Comparison of ENCODE assay signal across 17 mouse cellular contexts in the genomic region with DNA sequence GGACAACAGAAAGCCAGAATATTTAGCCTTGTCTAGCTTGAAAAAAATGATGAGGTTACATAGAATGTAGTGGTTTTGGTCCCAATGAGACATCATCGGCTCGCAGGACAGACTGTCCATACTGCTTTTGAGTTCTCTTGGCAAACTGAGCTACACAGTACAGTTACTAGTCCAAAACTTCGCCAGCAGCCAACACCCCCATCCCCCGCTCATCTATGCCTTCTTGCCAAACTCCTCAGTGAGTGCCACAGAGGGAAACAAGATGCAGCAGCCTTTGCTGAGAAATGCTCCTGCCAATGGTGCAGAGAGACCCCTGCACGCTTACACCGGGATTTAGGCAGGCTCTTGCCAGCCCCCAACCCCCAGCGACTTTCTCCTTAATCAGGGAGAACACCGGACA. TPM values are rescaled to one million over a fixed set of nuclear protein-coding genes. Genes with fewer than 3 reads are reported as not detected.
A peak's percentile ranks its signal among the peaks of the same experiment; 100 is the strongest.
DNase-seq lines count a peak whose midpoint lies in the region; ATAC-seq and TF ChIP-seq lines count a peak whose summit lies in the region.
"Had no signal": no experiment of that assay in that cellular context is flagged by ENCODE, and none has a peak within 500 bp of the region (broad histone marks: within the 10 kb centered on the region; RNA-seq: fewer than 3 reads in every experiment).

No protein-coding gene starts in this region.

- no peak overlapping the region for H3K4me2 ChIP-seq in intestine, postnatal 0 days (replicated peaks; ENCODE audit: low read depth)
- H3K4me2 ChIP-seq in kidney, embryonic 16.5 days (replicated peaks; ENCODE audit: low read depth, low read length): no peak overlapping the region
- H3K4me2 ChIP-seq: intestine, embryonic 15.5 days; midbrain, embryonic 15.5 days; neural tube, embryonic 12.5 days had no signal

- peak overlapping the region; percentile 62; the same call in 1 of the 2 replicates for H3K27ac ChIP-seq in layer of hippocampus, adult 2 months
- H3K27ac ChIP-seq in intestine, postnatal 0 days (ENCODE audit: low read depth, low read length): no peak overlapping the region
- no peak overlapping the region for H3K27ac ChIP-seq in kidney, embryonic 16.5 days (ENCODE audit: low read length)
- H3K27ac ChIP-seq: intestine, embryonic 15.5 days; midbrain, embryonic 15.5 days; neural tube, embryonic 12.5 days had no signal

- WGBS in intestine, postnatal 0 days: 92% methylated on average over 8 of the region's 8 CpGs
- WGBS in kidney, embryonic 16.5 days: 93% methylated on average over 8 of the region's 8 CpGs

- TF ChIP-seq CTCF in layer of hippocampus, adult 2 months (conservative IDR thresholded peaks at IDR 0.05): no peak
- TF ChIP-seq CTCF in intestine, postnatal 0 days (IDR thresholded peaks at IDR 0.05; ENCODE audit: low read depth): no peak

- no peaks in the 10 kb centered on the region for H3K27me3 ChIP-seq in intestine, postnatal 0 days (replicated peaks; ENCODE audit: control insufficient read depth, insufficient read depth, low read length)
- H3K27me3 ChIP-seq in kidney, embryonic 16.5 days (ENCODE audit: insufficient read depth, low read length): no peaks in the 10 kb centered on the region
- H3K27me3 ChIP-seq: intestine, embryonic 15.5 days; midbrain, embryonic 15.5 days; neural tube, embryonic 12.5 days had no signal

- H3K9ac ChIP-seq in intestine, postnatal 0 days (ENCODE audit: low read depth, low read length): no peak overlapping the region
- H3K9ac ChIP-seq in kidney, embryonic 16.5 days (replicated peaks; ENCODE audit: low read length): no peak overlapping the region
- H3K9ac ChIP-seq: intestine, embryonic 15.5 days; liver, postnatal 0 days; midbrain, embryonic 15.5 days; neural tube, embryonic 12.5 days had no signal

- no peaks in the 10 kb centered on the region for H3K36me3 ChIP-seq in intestine, postnatal 0 days (ENCODE audit: control insufficient read depth, insufficient read depth)
- peaks cover 5% of the 10 kb centered on the region for H3K36me3 ChIP-seq in kidney, embryonic 16.5 days (ENCODE audit: insufficient read depth, low read length)
- H3K36me3 ChIP-seq: intestine, embryonic 15.5 days; midbrain, embryonic 15.5 days had no signal

- DNase-seq in adrenal gland, postnatal 14 days: peak; percentile 14
- DNase-seq in adrenal gland, postnatal 4 days (ENCODE audit: low spot score in 2 of 2): no peak
- DNase-seq in layer of hippocampus, adult 2 months (ENCODE audit: low spot score in 2 of 2): peak in 1 of 2 experiments; percentile 36
- no peak for DNase-seq in layer of hippocampus, postnatal 10 days (ENCODE audit: low spot score in 2 of 2)
- peak; percentile 60 for DNase-seq in right cerebral cortex, adult 18-20 months
- DNase-seq in right cerebral cortex, postnatal 14 days: no peak
- DNase-seq: adrenal gland, postnatal 36 days; cerebellum, adult 11 months; heart, adult 18-20 months; heart, postnatal 10 days; kidney, postnatal 14 days; liver, postnatal 0 days had no signal

- H3K9me3 ChIP-seq in intestine, postnatal 0 days (ENCODE audit: control insufficient read depth): no peaks in the 10 kb centered on the region
- H3K9me3 ChIP-seq in kidney, embryonic 16.5 days (ENCODE audit: low read length): no peaks in the 10 kb centered on the region
- H3K9me3 ChIP-seq: intestine, embryonic 15.5 days; midbrain, embryonic 15.5 days; neural tube, embryonic 12.5 days had no signal

- H3K4me3 ChIP-seq in layer of hippocampus, adult 2 months: no peak overlapping the region
- no peak overlapping the region for H3K4me3 ChIP-seq in intestine, postnatal 0 days (ENCODE audit: low read depth, low read length)
- no peak overlapping the region for H3K4me3 ChIP-seq in kidney, embryonic 16.5 days (ENCODE audit: low read length)
- H3K4me3 ChIP-seq: intestine, embryonic 15.5 days; midbrain, embryonic 15.5 days; neural tube, embryonic 12.5 days had no signal

- ATAC-seq in intestine, postnatal 0 days: no peak
- ATAC-seq in kidney, embryonic 16.5 days (ENCODE audit: low FRiP score, low TSS enrichment): no peak
- ATAC-seq: intestine, embryonic 15.5 days; liver, postnatal 0 days had no signal

- no peaks in the 10 kb centered on the region for H3K4me1 ChIP-seq in intestine, postnatal 0 days (replicated peaks; ENCODE audit: control insufficient read depth, insufficient read depth, low read length)
- peaks cover 6% of the 10 kb centered on the region; the same call in 1 of the 2 replicates for H3K4me1 ChIP-seq in kidney, embryonic 16.5 days (ENCODE audit: insufficient read depth, low read length)

RNA-seq across cellular contexts. Expression of a gene that starts 34.9 kb away (rescaled TPM):
- total RNA-seq in adrenal gland, postnatal 14 days (2021): 10.4 and 16.7 TPM in 2 replicates
- 10 to 100 TPM; 44.9 to 61.0 TPM for total RNA-seq in adrenal gland, postnatal 4 days (2021)
- total RNA-seq in layer of hippocampus, adult 2 months (2021): 100 to 1,000 TPM; 576 to 634 TPM
- 1,000 to 10,000 TPM; 1,220 to 1,337 TPM for total RNA-seq in layer of hippocampus, postnatal 10 days (2021)
- 13.9 and 14.1 TPM in 2 replicates for polyA plus RNA-seq in intestine, postnatal 0 days (2015; fragmentation: Nextera tagmentation; extraction: Ambion mirVana)
- 14.5 and 15.4 TPM in 2 replicates for polyA plus RNA-seq in kidney, embryonic 16.5 days (2015; fragmentation: Nextera tagmentation; extraction: Ambion mirVana)

Comparison
In these comparisons a context has a peak if more than half of its experiments do, and no peak if none do; other contexts are left out.
1. DNase-seq: peak in adrenal gland, postnatal 14 days (single experiment) and right cerebral cortex, adult 18-20 months (single experiment); none in adrenal gland, postnatal 4 days (0 of 2), layer of hippocampus, postnatal 10 days (0 of 2) and right cerebral cortex, postnatal 14 days (single experiment).
2. RNA of a gene that starts 34.9 kb away (total RNA-seq): 1,220 to 1,337 TPM in layer of hippocampus, postnatal 10 days and 576 to 634 TPM in layer of hippocampus, adult 2 months; 44.9 to 61.0 TPM in adrenal gland, postnatal 4 days and 10.4 to 16.7 TPM in adrenal gland, postnatal 14 days; every median in the first group is over 4 times any median in the second.